In genomic region chr15:96695455-96696421, GRCm38 (mm10) we compare ENCODE assay signal across 8 mouse cellular contexts. TPM values are rescaled to one million over a fixed set of nuclear protein-coding genes. Genes with fewer than 3 reads are reported as not detected.
DNase-seq lines count a peak whose midpoint lies in the region; ATAC-seq and TF ChIP-seq lines count a peak whose summit lies in the region.

No protein-coding gene starts in this region.

- H3K4me1 ChIP-seq in kidney, embryonic 14.5 days (ENCODE audit: control insufficient read depth, insufficient read depth, low read length): peaks cover 29% of the 10 kb centered on the region; the same call in 1 of the 2 replicates
- peaks cover 18% of the 10 kb centered on the region for H3K4me1 ChIP-seq in heart, postnatal 0 days (ENCODE audit: control insufficient read depth, insufficient read depth)
- peaks cover 47% of the 10 kb centered on the region for H3K4me1 ChIP-seq in limb, embryonic 15.5 days
- peaks cover 38% of the 10 kb centered on the region for H3K4me1 ChIP-seq in midbrain, embryonic 16.5 days (ENCODE audit: control insufficient read depth, insufficient read depth, low read length)

- TF ChIP-seq EP300 in heart, postnatal 0 days (IDR thresholded peaks at IDR 0.05; ENCODE audit: low read depth): no peak

- ATAC-seq in kidney, embryonic 14.5 days (ENCODE audit: low FRiP score, low TSS enrichment): no peak
- ATAC-seq in heart, postnatal 0 days (ENCODE audit: insufficient read depth, low read depth): no peak
- no peak for ATAC-seq in limb, embryonic 15.5 days (ENCODE audit: insufficient number of reproducible peaks, low FRiP score, low TSS enrichment, low read depth)
- ATAC-seq in midbrain, embryonic 16.5 days: no peak

- no peaks in the 10 kb centered on the region for H3K27me3 ChIP-seq in kidney, embryonic 14.5 days (ENCODE audit: control insufficient read depth, insufficient read depth, low read length)
- H3K27me3 ChIP-seq in heart, postnatal 0 days (ENCODE audit: control insufficient read depth, insufficient read depth, low read length): no peaks in the 10 kb centered on the region
- no peaks in the 10 kb centered on the region for H3K27me3 ChIP-seq in limb, embryonic 15.5 days
- H3K27me3 ChIP-seq in midbrain, embryonic 16.5 days (ENCODE audit: control insufficient read depth, insufficient read depth, low read depth, low read length): no peaks in the 10 kb centered on the region

- H3K4me2 ChIP-seq in kidney, embryonic 14.5 days (replicated peaks; ENCODE audit: low read depth, low read length): peak overlapping the region; percentile 52
- peak overlapping the region; percentile 91 for H3K4me2 ChIP-seq in heart, postnatal 0 days (ENCODE audit: low read depth, low read length)
- H3K4me2 ChIP-seq in limb, embryonic 15.5 days: peak overlapping the region; percentile 76
- peak overlapping the region; percentile 87 for H3K4me2 ChIP-seq in midbrain, embryonic 16.5 days (ENCODE audit: low read length)

- no peak overlapping the region for H3K27ac ChIP-seq in kidney, embryonic 14.5 days (ENCODE audit: low read depth, low read length)
- H3K27ac ChIP-seq in heart, postnatal 0 days (ENCODE audit: low read depth): peak overlapping the region; percentile 99
- no peak overlapping the region for H3K27ac ChIP-seq in limb, embryonic 15.5 days
- peak overlapping the region; percentile 38; the same call in 1 of the 2 replicates for H3K27ac ChIP-seq in midbrain, embryonic 16.5 days (ENCODE audit: low read length)

- TF ChIP-seq CTCF in brain, embryonic 14.5 days (IDR thresholded peaks at IDR 0.05; ENCODE audit: borderline replicate concordance, extremely low read depth, insufficient read depth, insufficient read length): no peak
- TF ChIP-seq CTCF in heart, postnatal 0 days (IDR thresholded peaks at IDR 0.05; ENCODE audit: low read depth): 0 out of 2 replicates have a peak, but pooled peaks have one; percentile 15

- 70% methylated on average over 26 of the region's 26 CpGs for WGBS in kidney, embryonic 14.5 days
- 26% methylated on average over 26 of the region's 26 CpGs for WGBS in heart, postnatal 0 days
- WGBS in limb, embryonic 15.5 days: 67% methylated on average over 26 of the region's 26 CpGs
- 76% methylated on average over 26 of the region's 26 CpGs for WGBS in midbrain, embryonic 16.5 days

- peak overlapping the region; percentile 31; the same call in 1 of the 2 replicates for H3K9ac ChIP-seq in kidney, embryonic 14.5 days (ENCODE audit: low read depth, low read length)
- peak overlapping the region; percentile 99 for H3K9ac ChIP-seq in heart, postnatal 0 days (replicated peaks; ENCODE audit: low read depth, low read length)
- H3K9ac ChIP-seq in limb, embryonic 15.5 days: no peak overlapping the region
- peak overlapping the region; percentile 41; the same call in 1 of the 2 replicates for H3K9ac ChIP-seq in midbrain, embryonic 16.5 days (ENCODE audit: low read depth, low read length)

- peaks cover 77% of the 10 kb centered on the region for H3K36me3 ChIP-seq in kidney, embryonic 14.5 days (ENCODE audit: control insufficient read depth, insufficient read depth, low read length)
- H3K36me3 ChIP-seq in heart, postnatal 0 days (replicated peaks; ENCODE audit: control insufficient read depth, insufficient read depth, low read length): peaks cover 77% of the 10 kb centered on the region
- H3K36me3 ChIP-seq in limb, embryonic 15.5 days: peaks cover 62% of the 10 kb centered on the region
- H3K36me3 ChIP-seq in midbrain, embryonic 16.5 days (ENCODE audit: control insufficient read depth, insufficient read depth, low read length): peaks cover 31% of the 10 kb centered on the region

- no peak for TF ChIP-seq POLR2A in brain, embryonic 14.5 days (IDR thresholded peaks at IDR 0.05; ENCODE audit: borderline replicate concordance, extremely low read depth, insufficient read depth, insufficient read length, poor library complexity, severe bottlenecking)

- no peaks in the 10 kb centered on the region for H3K9me3 ChIP-seq in kidney, embryonic 14.5 days (ENCODE audit: control insufficient read depth, low read length)
- H3K9me3 ChIP-seq in heart, postnatal 0 days (replicated peaks; ENCODE audit: control insufficient read depth, low read length): no peaks in the 10 kb centered on the region
- H3K9me3 ChIP-seq in limb, embryonic 15.5 days: no peaks in the 10 kb centered on the region
- no peaks in the 10 kb centered on the region for H3K9me3 ChIP-seq in midbrain, embryonic 16.5 days (replicated peaks; ENCODE audit: control insufficient read depth, low read length, poor library complexity, severe bottlenecking)

- peak overlapping the region; percentile 97; the same call in 1 of the 2 replicates for H3K4me3 ChIP-seq in kidney, embryonic 14.5 days (ENCODE audit: low read length)
- peak overlapping the region; percentile 78 for H3K4me3 ChIP-seq in heart, postnatal 0 days (ENCODE audit: low read depth, low read length)
- peak overlapping the region; percentile 81 for H3K4me3 ChIP-seq in limb, embryonic 15.5 days
- H3K4me3 ChIP-seq in midbrain, embryonic 16.5 days (ENCODE audit: low read depth, low read length): peak overlapping the region; percentile 94

- no peak for DNase-seq in kidney, adult 8-10 months
- peak; percentile 45 for DNase-seq in brain, embryonic 14.5 days (ENCODE audit: low read depth)
- DNase-seq in heart, postnatal 0 days (ENCODE audit: low spot score): peak; percentile 82
- DNase-seq in spleen, postnatal 14 days (ENCODE audit: low spot score in 2 of 2): no peak
- no peak for DNase-seq in embryo, embryonic 9.5 days (ENCODE audit: extremely low spot score)

RNA-seq across cellular contexts. Expression of gene Slc38a2, which starts 3.8 kb away (rescaled TPM):
- polyA plus RNA-seq in kidney, embryonic 14.5 days (2014; fragmentation: Nextera tagmentation; extraction: Ambion mirVana): 102 and 177 TPM in 2 replicates
- polyA plus RNA-seq in brain, embryonic 14.5 days (2012; rRNA removed): 107 and 136 TPM in 2 replicates
- 225 and 263 TPM in 2 replicates for total RNA-seq in heart, postnatal 0 days (2014; rRNA removed; ENCODE audit: low replicate concordance)
- 130 and 144 TPM in 2 replicates for polyA plus RNA-seq in heart, postnatal 0 days (2015; fragmentation: Nextera tagmentation; extraction: Ambion mirVana)
- polyA plus RNA-seq in limb, embryonic 15.5 days (2015; fragmentation: Nextera tagmentation; extraction: Ambion mirVana): 116 and 117 TPM in 2 replicates
- polyA plus RNA-seq in midbrain, embryonic 16.5 days (2015; fragmentation: Nextera tagmentation; extraction: Ambion mirVana): 111 and 127 TPM in 2 replicates

RNA-seq across cellular contexts. Expression of gene Slc38a1, which starts 53.0 kb away (rescaled TPM):
- polyA plus RNA-seq in kidney, embryonic 14.5 days (2014; fragmentation: Nextera tagmentation; extraction: Ambion mirVana): 75.4 and 98.8 TPM in 2 replicates
- polyA plus RNA-seq in brain, embryonic 14.5 days (2012; rRNA removed): 122 and 133 TPM in 2 replicates
- total RNA-seq in heart, postnatal 0 days (2014; rRNA removed; ENCODE audit: low replicate concordance): 52.4 and 57.8 TPM in 2 replicates
- polyA plus RNA-seq in heart, postnatal 0 days (2015; fragmentation: Nextera tagmentation; extraction: Ambion mirVana): 43.6 and 56.7 TPM in 2 replicates
- 48.0 and 54.0 TPM in 2 replicates for polyA plus RNA-seq in limb, embryonic 15.5 days (2015; fragmentation: Nextera tagmentation; extraction: Ambion mirVana)
- polyA plus RNA-seq in midbrain, embryonic 16.5 days (2015; fragmentation: Nextera tagmentation; extraction: Ambion mirVana): 120 and 142 TPM in 2 replicates

Comparison
In these comparisons a context has a peak if more than half of its experiments do, and no peak if none do; other contexts are left out.
1. H3K27ac ChIP-seq: peak in heart, postnatal 0 days (single experiment) and midbrain, embryonic 16.5 days (single experiment); none in kidney, embryonic 14.5 days (single experiment) and limb, embryonic 15.5 days (single experiment).
2. DNase-seq: peak in brain, embryonic 14.5 days (single experiment) and heart, postnatal 0 days (single experiment); none in kidney, adult 8-10 months (0 of 2), spleen, postnatal 14 days (0 of 2) and embryo, embryonic 9.5 days (single experiment).
3. Peak in every context shown above with its lines, with median percentiles within 50 percentile points of each other: H3K4me2 ChIP-seq and H3K4me3 ChIP-seq.